Mouse (Mus musculus) adrenal gland, postnatal 36 days (tissue): ENCODE data around the gene Foxo1. TPM values are rescaled to one million over a fixed set of nuclear protein-coding genes. Genes with fewer than 3 reads are reported as not detected.

Experiments used
- DNase-seq, 2 experiments: peaks; one replicate each; pipeline ENCODE4 v3.0.0; 2021; ENCODE audit warnings: mixed read lengths in 1 of 2
- total RNA-seq, 2 experiments: library from RNA; stranded (reverse); gene quantifications; 2 replicates each; pipeline ENCODE4 v1.2.3; 2021

Foxo1 gene
- total RNA-seq, 2 experiments from 2014 or later = 22.3 to 23.3 TPM

DNA sequence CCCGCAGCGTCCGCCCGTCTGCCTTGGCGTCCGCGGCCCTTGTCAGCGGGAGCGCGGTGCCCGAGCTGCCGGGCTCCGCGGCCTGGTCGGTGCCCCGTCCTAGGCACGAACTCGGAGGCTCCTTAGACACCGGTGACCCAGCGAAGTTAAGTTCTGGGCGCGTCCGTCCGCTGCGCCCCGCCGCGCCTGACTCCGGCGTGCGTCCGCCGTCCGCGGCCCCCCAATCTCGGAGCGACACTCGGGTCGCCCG is 276 bp downstream of the Foxo1 start:
- no peak for DNase-seq

DNA sequence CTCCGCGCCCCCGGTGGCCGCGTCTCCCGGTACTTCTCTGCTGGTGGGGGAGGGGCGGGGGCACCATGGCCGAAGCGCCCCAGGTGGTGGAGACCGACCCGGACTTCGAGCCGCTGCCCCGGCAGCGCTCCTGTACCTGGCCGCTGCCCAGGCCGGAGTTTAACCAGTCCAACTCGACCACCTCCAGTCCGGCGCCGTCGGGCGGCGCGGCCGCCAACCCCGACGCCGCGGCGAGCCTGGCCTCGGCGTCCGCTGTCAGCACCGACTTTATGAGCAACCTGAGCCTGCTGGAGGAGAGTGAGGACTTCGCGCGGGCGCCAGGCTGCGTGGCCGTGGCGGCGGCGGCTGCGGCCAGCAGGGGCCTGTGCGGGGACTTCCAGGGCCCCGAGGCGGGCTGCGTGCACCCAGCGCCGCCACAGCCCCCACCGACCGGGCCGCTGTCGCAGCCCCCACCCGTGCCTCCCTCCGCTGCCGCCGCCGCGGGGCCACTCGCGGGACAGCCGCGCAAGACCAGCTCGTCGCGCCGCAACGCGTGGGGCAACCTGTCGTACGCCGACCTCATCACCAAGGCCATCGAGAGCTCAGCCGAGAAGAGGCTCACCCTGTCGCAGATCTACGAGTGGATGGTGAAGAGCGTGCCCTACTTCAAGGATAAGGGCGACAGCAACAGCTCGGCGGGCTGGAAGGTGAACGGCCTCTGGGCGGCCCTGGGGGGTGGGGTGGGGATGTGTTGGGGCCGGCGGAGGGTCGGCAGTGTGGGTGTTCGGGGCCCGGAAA is 789 bp downstream of the Foxo1 start:
- peak; percentile 60 to 75 for DNase-seq

DNA sequence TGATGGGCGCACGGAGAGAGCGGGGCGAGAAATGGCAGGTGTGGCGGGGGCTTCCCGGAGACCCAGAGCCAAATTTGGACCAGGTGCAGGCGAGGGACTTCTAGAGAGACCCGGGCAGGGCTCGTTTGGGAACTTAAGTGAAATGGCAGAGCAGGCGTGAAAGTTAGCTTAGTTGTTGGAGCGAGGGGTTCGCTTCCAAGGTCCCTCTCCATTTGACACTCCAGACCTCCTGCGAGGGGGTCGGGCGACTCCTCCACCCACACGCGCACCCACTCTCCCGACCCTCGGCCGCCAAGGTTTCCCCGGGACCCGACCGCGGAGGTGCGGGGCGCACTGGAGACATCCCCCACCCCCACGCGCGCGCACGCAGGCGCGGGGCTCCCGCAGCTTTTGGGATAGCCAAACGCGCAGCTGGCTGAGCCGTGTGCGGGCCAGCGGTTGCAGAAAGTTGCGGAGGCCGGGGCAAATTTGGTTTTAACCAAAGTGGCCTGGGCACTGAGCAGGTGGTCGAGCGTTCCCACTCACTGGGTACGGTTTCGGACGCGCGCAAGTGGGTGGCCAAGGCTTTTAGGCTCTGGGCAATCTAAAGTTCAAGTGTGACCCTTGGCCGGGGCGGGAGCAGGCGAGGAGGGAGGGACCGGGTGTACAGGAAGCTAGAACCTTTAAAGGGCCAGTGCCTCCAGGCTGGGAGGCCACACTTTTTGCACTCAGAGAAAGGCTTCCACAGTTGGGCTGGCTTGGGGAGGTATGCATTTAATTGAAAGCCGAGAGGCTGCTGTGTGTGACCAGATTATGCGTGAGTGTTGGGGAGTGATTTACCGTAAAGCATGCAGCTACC is 1.6 kb downstream of the Foxo1 start:
- peak; percentile 88 to 90 for DNase-seq

DNA sequence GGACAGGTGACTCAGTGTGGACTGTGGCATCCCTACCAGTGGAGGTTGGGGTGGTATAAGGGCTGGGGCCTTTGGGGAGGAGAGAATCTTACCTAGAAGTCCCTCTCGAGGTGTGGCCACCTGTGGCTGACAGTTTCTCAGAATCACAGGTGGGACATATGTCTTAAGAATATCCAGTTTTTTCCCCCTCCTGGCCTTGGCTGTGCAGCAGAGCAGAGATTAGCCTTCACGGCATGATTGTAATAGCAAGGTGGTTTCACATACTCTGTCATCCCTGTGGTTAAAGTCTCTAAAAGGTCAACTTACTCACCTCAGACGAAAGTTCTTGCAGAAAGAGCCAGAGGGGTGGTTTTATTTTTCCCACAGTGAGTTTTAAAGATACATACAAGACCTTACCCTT is 2.4 kb downstream of the Foxo1 start:
- peak in 1 of 2 experiments; percentile 9 for DNase-seq

DNA sequence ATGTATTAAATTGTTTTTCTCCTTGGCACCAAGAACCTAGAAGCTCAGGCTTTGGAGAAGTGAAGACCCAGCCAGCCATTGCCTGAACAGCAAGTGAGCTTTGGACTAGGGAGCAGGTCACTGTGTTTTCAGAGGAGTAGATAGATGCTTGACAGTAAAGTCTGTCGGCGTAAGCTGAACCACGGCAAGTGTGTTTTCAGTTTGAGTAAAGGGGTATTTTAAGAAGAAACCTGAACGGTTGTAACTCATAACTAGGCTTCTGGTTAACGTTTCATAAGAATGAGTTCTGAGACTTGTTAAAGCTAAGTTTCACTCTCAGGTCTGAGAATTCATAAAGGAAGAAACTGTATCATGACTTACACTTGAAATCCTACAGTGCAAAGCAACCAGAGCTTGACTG is 3.2 kb downstream of the Foxo1 start:
- no peak for DNase-seq

DNA sequence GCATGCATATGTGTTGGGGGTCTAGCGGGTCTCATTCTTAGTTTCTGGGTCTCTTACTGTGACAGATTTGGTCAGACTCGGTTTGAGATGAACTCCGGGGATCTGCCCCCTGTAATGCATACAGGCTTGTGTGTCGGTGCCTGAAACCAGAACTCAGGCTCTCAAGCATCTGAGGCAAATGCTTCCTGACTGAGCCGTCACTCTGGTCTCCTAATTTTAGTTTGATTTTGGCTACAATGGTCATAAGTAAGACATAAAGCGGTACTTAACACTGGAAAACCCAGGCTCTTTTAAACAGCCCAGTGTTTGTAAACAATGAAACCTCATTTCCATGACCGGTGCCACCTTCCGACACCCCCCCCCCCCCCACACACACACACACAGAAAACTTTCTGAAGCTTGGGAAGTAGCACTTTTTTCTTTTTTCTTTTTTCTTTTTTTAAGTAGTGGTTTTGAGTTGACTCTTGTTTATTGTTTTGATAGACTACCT is 4.3 kb downstream of the Foxo1 start:
- DNase-seq = no peak

DNA sequence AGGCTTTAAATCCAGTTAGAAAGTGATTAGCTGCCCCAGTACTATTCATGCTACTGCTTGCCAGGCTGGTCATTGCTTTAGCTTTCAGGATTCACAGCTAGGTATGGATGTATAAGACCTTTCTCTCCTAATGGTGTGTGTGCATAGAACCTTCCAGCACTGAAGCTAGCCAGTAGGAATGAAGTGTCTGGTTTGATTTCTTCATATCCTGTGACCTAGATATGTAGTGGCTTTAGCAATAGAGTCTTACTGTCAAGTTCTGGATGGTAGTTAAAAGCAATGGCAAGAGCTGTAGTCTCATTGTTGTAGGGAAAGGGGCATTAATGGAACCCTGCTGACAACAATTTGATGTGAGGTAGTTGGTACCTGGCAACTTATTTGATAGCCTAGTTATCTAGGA is 6.3 kb downstream of the Foxo1 start:
- no peak for DNase-seq

DNA sequence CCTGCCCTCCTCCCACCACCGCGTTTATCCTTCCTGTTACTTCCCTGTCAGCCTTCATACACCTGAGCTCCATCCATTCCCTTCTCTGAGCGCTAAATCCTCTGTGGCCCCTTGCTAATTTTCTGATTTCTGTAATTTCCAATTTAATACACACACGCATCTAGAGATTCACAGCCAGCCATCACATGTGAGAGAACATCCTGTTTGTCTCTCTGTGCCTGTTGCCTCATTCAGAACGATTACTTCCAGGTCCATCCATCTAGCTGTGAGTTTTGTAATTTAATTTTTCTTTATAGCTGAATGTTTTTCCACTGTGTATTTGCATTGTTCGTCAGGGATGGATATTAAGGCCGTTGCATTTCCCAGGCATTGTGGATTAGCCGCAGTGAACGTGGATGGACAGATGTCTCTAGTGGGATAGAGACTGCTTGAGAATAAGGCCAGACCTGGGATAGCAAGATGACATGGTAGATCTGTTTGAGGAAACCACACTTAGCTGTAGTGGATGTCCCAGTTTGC is 7.0 kb downstream of the Foxo1 start:
- no peak for DNase-seq

DNA sequence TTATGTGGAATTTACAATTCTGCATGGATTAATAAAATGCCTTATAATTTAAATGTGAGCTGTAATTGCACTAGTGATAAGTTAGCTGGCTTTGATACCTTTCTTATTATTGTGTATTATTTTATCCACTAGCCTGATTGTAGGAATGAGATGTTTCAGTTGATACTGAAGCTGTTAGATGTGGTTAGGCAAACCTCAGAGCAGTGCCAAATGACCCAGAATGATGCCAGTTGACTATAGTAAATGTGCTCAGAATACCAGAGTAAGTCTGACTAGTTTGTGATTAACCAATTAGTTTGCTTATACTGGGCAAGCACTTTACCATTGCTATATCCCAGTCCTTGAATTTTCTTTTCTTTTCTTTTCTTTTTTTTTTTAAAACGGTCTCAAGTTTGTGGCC is 12.5 kb downstream of the Foxo1 start:
- DNase-seq = no peak

DNA sequence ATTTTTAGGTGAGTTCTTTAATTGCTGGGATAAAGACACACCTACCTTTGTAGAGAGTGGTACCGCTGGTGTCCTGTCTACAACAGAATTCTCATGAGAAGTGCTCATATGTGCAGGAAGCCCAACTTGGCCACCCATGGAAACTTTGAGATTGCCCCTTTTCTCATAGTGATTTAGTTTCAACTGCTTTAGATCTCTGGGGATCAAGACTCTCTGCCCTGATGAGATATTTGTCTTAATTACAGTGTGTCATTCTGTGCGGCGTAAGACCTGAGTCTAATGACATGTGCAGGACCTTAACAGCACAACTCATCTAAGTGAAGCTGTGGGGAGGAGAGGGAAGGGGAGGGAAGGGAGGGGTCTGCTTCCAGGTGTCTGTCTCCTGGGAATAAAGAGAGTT is 13.7 kb downstream of the Foxo1 start:
- DNase-seq = no peak

DNA sequence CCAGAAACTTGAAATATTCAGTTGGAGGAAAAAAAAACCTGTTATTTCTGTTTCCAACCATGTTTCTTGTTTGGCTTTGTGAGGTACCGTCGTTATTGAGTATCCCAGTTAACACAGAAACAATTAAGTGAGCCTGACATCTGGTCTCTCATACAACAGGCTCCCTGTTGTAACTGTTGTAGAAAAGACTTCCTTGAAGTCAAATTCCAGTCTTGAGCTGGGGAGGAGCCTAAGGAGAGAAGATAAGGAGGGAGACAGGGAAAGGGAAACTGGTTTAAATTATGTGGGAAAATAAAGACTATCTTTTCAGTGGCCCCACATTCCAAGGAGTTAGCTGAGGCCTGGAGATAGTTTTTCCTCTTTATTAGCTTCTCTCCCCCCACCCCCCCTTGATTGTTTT is 14.2 kb downstream of the Foxo1 start:
- no peak for DNase-seq

DNA sequence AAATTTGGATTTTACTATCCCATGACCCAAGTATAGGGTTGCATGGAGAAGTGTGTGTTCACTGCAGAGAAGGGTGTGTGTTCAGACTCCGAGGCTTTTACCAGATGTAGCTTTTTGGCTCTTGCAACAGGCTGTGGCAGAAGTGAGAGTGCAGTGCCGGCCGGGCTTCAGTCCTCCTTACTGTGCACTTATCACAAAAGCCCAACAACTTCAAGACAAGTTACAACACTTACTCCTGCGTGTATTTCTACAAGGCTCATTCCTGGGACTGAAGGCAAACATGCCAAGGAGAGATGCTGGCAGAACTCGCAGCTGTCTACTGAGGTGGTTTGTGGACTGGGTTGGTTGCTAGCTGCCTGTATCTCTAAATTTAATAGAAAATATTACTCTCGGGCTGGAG is 15.4 kb downstream of the Foxo1 start:
- DNase-seq = no peak

DNA sequence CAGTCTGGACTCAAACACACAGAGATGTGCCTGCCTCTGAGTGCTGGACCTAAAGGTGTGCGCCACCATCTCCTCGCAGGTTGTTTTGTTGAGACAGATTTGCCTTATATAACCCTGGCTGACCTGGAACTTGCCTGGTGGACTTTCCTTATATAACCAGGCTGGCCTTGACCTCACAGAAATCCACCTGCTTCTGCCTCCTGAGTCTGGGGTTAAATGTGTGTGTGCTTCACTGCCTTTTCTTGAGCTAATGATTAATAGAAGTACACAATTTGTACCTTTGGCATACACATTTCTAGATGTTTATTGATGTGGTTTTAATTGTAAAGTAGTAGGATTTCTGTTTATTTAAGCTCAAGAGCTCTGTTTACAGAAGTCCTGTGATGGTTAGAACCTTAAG is 22.7 kb downstream of the Foxo1 start:
- DNase-seq = no peak

DNA sequence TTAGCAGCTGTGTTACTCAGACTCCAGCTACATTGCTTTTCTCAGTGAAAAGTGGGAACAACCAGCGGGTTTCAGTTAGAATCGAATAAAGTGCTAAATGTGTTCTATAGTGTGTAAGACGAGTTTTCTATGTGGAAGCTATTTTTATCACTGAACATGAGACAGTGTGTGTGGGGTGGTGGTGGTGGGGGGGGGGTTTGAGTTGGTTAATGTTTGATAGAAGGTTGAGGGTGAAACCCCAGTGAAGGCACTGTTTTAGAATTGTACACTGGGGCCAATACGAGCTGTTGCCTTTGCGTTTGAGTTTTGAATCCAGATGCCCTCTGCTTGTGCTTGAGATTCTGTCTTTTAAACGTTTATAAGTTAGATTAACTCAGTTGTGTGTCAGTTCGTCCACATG is 24.4 kb downstream of the Foxo1 start:
- DNase-seq = no peak

DNA sequence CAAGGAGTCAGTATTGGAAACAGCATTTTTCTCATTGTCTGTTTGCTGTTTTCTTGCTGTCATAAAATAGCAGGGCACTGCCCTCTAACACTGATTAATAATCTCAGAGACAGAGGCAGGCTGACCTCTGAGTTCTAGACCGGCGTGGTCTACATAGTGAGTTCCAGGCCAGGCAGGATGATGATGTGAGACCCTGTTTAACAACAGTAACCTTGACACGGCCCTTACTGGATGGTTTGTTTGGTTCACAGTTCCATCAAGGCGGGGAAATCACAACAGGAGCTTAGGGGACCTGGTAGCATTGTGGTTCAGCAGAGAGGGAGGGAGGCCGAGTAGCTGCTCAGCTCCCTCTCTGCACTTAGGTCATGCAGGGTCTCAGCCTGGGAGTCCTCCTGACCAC is 25.8 kb downstream of the Foxo1 start:
- DNase-seq = no peak

DNA sequence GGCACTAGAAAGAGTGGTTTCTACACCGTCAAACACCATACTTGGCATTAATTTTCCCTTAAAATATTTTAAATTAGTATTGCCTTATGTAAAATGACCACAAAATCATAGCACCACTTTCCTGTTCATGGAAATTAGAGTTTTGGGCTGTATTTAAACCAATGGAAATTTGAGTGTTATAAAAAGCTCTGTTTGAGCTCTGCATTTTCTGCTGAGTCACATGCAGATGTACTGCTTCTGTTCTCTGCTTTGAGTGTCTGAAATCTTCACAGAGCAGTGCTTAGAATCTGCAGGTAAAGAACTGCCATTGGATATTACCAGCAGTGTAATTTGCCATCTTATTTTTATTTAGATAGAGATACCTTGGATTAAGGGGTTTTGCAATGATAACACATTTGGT is 27.6 kb downstream of the Foxo1 start:
- no peak for DNase-seq

DNA sequence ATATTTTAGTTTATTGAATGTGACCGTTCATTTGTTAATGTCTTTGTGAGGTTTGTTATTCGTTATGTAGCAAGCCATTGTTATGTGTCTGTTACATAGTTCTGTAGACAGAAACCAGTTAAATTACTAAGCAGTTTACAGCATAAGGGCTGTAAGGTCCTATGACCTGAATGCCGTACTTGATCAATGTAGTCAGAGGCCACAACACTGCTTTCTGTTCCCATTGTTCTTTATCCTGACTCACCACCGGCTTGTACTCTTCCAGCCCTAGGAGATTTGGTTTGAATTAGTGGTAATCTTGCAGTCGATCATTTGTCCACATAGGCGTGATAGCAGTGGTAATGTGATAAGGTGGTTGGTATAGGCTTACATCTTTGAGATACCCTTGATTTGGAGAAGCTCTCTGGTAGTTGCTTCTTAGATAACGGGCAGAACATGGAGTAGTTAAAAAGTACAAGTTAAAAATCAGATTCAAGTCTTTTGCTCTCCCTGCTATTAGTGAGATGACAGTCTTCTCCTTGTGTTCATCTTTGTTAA is 28.2 kb downstream of the Foxo1 start:
- DNase-seq = no peak

DNA sequence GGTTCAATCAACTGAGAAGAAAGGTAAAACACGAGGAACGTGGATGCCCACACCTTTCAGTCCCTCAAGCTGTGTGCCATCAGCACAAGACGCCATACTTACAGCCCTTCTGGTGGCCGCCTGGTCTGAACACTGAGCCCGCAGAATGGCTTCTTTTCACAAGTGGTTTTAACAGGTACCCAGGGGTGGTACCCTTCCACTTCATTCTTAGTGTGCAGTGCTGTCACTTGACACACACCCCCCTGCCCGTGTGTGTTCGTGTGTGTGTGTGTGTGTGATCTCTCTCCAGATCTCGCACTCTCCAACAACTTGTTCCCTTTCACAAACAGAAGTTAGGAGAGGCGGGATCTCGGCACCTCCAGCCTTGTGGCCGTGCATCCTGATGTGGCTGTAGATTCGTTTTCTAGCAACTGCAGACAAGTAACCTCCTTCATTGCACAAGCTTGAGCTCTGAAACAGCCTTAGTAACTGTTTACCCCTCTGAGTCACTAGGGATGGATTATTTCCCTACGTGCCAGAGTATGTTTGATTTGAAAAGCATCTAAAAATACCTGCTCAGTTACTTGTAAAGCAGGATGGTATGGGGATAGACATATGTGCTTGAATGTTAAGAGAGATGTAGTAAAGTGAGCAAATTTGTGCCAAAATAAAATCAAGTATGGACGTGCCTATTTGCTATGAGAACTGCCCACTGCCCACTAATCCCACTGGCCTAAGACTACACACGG is 29.3 kb downstream of the Foxo1 start:
- no peak for DNase-seq

DNA sequence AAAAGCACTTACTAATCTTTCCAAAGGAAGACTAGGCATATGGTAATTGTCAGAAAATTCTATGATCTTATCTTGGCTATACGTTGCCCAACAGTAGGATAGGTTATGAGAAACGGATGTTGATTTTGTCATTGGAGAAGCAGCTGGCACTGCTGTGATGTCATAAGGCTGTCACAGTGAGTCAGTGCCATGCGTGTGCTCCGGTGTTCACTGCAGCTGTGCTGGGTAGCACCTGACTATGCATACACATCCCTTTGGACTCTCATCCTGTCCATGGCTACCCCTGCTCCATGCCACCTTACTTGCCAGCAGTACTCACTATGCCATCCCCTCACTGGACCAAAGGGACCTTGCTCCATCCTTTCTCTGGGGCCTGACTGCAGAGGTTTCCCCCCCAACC is 30.5 kb downstream of the Foxo1 start:
- no peak for DNase-seq

DNA sequence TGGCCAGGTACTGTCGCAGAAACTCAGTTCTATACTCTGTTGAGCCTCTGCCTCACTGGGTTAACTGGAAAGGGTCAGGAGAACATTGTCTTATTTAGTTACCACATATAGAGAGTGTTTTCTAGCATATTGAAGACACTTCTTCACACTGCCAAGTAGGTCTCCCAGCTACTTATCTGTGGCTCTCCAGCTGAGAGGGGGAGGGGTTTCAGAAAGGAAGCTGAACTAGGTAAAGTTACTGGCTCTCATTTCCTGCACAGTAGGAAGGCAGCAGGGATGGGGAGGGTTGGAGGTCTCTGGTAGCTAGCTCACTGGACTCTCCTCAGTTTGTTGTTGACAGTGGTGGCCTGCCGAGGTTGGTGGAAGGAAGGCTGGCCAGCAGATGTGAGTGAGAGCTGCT is 31.2 kb downstream of the Foxo1 start:
- peak in 1 of 2 experiments; percentile 25 for DNase-seq

DNA sequence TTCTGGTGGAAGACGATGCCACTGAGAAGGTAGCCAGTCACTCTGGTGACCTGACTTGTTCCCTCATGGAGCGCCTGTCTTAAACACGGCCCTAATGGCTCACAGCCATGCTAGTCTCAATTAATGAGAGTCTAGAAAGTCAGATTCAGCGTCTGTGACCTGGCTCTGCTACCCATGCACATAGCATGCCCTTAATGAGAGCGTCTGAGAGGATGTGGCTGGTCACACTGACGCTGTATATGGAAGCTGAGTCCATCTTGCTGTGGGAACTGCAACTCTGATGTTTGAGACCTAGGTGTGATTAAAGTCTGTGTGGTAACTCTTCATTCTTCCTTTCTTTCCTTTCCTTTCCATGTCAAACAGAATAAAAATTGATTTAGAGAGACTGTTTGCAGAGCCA is 32.4 kb downstream of the Foxo1 start:
- no peak for DNase-seq

DNA sequence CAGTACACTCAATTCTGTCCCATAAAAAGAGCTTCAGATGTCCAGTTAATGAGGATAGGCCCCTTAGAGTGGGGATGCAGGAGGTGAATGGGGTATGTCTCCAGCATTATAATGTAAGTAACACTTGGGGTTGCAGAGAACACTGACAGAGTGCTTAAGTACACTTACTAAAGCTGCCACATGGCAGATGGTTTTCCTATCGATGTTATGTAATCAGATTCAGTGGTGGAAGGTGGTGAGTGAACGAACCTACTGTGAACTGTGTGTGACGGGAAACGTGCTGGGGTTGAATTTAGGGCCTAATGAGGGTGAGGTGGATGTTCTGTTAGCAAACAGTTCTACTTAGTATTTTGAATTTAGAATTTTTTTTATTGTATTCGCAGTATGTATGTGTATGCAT is 35.2 kb downstream of the Foxo1 start:
- DNase-seq = no peak
